Mouse (Mus musculus): ENCODE data around the gene Lin52.

GRCm38 (mm10) chr12:84533706-84534486, 82.7 kb downstream of the Lin52 start:
- no peak for TF ChIP-seq POLR2A (IDR thresholded peaks at IDR 0.05; ENCODE audit: insufficient read length, low read depth)
- no peak for TF ChIP-seq TCF12 (IDR thresholded peaks at IDR 0.05; ENCODE audit: insufficient read depth, poor library complexity, severe bottlenecking)
- no peak for TF ChIP-seq POLR2AphosphoS2 (IDR thresholded peaks at IDR 0.05; ENCODE audit: insufficient read length, low read depth)
- no peak for TF ChIP-seq MAX (IDR thresholded peaks at IDR 0.05; ENCODE audit: low read depth)
- no peak for TF ChIP-seq USF1 (IDR thresholded peaks at IDR 0.05; ENCODE audit: low read depth)
- no peak for TF ChIP-seq REST (IDR thresholded peaks at IDR 0.05; ENCODE audit: insufficient read depth, insufficient read length)
- TF ChIP-seq MYOD1 (IDR thresholded peaks at IDR 0.05; ENCODE audit: control insufficient read depth in 1 of 3, insufficient read length in 2 of 3, low read depth in 2 of 3) = no peak
- no peak for TF ChIP-seq SRF (IDR thresholded peaks at IDR 0.05; ENCODE audit: control insufficient read depth, insufficient read length, low read depth)
- TF ChIP-seq MYOG (IDR thresholded peaks at IDR 0.05; ENCODE audit: control insufficient read depth in 1 of 3, insufficient read depth in 1 of 3, insufficient read length in 2 of 3, low read depth in 2 of 3) = no peak
- TF ChIP-seq CEBPB (IDR thresholded peaks at IDR 0.05; ENCODE audit: insufficient read depth, poor library complexity, severe bottlenecking) = no peak

Measured in myocyte (in vitro differentiated cells).